Mouse (Mus musculus) regulatory T cell (primary cell): ENCODE data around the gene Clic3.

ENCODE experiments used
- in situ Hi-C: fragments of 300-600 bp; cut with MboI, MseI; formaldehyde crosslinking; loops from one replicate; pipeline ENCODE4 v1.15.1; 2025; ENCODE audit warnings: high pct_unique_total_duplicates

Gene Clic3

DNA sequence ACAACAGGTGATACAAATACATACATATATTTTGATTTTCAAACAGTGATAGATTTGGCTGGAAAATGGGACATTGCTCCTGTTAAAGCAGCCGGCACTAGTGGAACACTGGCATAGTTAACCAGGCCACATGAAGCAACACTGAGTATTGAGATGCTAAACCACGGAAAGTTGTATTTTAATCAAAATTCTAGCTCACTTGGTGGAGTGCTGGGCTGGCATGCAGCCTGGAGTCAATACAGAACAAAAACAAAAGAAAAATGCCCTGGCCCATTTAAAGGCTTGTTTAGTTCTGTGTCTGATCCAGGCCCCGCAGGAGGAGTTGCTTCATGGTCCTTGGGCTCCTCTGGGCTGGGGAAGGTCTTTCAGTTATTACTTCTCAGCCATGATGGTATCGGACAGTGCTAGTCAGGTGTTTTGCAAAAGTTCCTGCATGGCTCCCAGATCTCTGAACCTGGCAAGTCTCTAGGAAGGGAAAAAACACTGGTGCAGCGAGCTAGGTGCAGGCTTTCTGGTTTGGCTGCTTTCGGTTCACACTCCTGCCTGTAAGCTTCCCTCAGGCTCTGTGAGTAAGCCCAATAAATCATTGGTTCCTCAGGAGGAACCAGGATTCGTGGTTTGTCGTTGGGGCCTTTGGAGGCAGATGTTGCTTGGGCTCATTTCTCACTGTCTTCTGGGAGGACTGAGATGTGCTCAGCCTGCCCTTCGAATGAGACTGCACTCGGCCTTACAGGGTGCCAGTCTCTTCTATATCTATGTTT is 23.1 kb downstream of the Clic3 start:
- in situ Hi-C loops = no loop called here

DNA sequence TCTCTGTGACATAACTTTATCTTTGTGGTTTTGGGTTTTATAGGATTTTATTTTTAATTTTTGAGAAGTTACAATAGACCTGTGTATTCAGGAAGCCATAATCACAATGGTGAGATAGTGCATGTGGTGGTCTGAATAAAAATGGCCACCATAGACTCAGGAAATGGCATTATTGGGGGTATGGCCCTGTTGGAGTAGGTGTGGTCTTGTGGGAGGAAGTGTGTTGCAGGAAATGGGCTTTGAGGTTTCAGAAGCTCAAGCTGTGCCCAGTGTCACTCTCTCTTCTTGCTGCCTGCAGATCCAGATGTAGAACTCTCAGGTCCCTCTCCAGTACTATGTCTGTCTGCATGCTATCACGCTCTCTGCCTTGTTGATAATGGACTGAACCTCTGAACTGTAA is 23.9 kb downstream of the Clic3 start:
- in situ Hi-C loops = no loop called here

DNA sequence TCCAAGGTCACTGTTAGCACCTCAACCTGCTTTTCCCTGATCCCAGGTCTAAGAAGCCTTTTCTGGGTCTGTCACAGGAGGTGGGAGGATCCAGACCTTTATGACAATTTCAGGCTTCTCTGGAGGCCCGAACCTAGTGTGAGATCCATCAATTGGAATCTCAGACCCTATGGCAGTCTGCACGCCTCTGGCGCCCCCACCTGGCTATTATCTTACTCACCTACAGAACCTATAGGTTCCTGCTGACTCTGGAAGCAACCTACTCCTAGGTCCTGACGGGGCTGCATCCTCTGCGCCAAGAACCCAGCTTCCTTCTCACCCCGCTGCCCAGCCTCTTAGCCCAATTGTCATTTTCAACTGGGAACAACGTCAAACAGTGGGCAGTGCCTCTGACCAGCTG is 26.3 kb downstream of the Clic3 start:
- in situ Hi-C loops = no loop called here

DNA sequence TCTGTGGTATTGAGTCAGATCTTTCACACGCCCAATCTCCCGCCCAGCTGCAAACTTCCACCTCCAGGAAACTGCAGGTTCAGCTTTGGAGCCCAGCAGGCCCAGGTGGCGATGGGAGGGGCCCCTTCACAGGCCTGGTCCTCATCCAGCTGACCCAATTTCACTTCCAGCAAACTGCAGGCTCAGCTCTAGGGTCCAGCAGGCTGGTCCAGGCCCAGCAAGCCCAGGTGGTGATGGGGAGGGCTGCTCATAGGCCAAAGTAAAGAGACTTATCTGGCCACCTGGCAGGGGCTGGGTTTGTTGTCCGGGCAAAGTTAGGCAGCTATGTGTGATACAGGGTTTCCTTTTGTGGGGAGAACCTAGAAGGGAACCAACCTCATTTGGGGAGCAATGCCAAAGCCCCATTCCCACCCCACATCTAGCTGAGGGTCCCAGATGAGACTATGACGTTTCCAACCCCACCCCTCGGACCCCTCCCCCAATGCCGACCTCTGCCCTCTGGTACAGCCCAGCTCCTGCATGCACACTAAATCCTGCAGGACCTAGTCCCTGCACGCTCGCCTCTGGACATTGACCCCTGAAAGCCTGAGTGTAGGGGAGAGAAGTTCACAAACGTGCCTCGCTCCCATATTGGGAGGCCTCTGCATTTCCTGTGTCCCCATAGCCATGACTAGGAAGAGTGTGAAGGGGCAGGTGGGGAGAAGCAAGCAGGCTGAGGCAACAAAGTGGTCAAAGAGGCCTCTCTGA is 28.4 kb downstream of the Clic3 start:
- in situ Hi-C loops = no loop called here

DNA sequence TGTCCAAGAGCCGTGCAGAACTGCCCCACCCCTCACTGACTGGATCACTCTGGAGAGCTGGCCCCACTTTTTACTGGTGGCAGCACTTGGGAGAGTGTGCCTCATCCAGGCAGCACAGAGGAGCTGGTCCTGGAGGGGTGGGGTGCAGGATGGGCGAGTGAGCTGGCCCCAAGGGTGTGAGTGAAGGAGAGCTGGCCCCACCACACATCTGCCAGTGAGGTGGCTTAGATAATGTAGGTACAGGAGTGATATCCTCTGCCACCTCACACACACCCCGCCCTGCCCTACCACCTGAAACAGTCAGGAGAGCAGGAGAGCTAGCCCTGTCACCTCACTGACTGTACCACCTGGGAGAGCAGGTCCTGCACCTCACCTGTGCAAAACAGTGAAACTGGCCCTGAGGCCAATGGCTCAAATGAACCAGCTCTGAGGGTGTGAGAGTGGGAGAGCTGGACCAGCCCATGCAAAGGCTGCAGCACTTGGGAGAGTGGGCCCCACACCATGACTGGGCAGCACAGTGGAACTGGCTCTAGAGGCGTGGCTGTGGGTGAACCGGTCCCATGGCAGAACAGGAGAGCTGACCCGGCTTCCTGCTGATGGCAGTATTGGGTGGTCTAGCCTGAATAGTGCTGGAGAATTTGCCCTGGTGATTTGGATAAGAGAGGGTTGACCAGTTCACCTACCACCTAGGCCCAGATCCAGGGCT is 31.5 kb downstream of the Clic3 start:
- in situ Hi-C loops = no loop called here

DNA sequence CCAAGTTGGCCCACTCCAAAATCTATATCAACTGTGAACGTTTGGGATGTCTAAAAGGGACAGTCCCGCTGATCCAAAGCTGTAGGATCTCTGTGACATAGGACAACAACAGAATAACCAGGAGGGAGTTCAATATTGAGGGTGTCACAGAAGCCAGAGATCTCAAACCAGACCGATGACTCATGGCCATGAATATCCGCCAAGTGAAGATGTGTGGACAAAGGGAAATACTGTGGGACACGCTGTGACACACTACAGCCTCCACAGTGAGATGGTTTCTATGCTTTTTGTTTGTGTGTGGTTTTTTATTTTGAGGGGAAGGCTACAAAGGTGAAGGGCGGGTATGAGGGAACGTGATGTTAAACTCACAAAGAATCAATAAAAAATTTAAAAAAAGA is 32.0 kb downstream of the Clic3 start:
- in situ Hi-C loops = no loop called here

DNA sequence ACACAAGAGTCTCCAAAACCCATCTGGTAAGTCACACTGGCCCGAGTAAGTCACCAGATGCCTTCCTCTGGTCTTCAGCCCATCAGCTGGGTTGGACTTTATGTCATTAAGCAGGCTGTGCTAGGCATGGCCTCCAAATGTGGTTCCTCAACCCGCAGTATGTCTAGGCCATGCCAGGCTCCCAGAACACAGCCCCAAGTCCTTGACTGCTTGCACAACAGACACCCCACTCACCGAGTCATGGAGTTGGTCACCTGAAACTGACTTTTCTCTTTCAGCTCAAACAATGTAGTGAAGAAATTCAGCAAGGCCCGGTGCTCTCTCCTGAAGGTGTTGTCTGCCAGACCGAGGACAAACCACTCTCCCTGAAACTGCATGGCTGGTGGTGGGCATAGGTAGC is 36.4 kb downstream of the Clic3 start:
- in situ Hi-C loops = no loop called here

DNA sequence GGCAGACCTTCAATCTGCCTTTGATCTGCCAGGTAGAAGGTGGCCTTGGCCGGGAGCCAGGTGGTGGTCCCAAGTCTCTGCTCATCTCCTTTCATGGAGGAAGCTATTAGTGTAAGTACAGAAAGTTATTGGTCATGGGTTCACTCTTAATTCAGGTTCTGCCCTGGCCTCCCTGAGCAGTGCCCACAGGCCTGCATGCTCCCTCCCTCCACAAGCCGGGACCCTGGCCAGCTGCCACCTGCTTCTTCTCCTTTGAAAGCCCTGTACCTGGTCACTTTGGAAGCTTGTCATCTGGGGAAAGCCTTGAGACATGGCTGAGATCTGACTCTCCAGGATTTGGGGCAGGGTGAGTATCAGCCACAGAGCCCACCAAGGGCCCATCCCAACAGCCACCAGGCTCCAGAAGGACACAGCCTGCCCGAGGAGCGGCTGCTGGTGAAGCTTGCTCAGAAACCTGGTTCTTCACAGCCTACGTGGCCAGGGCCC is 36.9 kb downstream of the Clic3 start, which contains the start of gene Lcn12:
Gene Lcn12 (minus strand): TSS at position 436 of the 486 bp plus-strand sequence.
- in situ Hi-C loops = no loop called here

DNA sequence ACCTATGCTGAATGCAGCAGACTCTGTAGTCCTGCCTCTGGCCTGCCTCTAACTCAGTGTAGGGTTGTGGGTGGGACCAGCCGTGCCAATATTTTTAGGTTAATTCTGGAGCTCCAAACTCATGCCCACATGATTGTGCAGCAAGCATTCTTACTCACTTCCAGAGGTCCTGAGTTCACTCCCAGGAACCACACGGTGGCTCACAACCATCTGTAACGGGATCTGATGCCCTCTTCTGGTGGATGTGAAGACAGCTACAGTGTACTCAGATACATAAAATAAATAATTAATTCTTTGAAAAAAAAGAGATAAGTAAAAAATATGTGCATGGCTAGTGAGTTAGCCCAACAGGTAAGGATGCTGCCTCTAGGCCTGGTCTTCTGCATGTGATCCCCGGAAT is 39.8 kb downstream of the Clic3 start:
- in situ Hi-C loops = no loop called here

DNA sequence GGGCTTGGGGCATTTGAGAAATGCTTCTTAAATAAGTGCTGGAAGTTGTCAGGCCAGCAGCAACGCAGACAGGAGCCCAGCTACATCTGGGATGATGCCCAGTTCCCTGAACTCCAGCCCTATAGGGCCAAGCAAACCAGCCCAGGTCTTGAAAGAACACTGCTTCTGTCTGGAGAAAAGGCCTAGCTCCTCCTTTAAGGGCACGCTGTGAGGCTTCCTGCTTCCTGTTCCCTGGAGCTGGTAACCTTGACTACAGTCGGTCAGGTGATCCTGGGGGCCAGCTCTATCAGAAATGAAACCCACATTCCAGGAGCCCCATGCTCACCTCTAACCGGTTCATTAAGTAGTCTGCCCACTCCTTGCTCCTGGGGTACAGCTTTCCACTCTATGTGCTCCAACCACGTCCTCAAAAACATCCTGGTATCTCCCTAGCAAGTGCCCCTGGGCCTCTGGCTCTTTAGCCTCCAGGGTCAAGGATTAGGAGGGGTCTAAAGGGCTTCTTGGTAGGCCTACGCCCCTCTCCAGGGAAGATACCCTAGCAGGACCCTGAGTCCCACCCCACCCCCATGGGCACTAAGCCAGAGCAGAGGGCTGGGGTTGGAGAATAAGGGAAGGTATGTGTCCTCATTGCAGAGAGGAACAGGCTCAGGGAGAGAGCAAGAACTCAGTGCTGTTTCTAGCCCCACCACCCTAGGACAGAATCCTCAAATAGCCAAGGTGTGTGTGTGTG is 41.4 kb downstream of the Clic3 start:
- in situ Hi-C loops = no loop called here

DNA sequence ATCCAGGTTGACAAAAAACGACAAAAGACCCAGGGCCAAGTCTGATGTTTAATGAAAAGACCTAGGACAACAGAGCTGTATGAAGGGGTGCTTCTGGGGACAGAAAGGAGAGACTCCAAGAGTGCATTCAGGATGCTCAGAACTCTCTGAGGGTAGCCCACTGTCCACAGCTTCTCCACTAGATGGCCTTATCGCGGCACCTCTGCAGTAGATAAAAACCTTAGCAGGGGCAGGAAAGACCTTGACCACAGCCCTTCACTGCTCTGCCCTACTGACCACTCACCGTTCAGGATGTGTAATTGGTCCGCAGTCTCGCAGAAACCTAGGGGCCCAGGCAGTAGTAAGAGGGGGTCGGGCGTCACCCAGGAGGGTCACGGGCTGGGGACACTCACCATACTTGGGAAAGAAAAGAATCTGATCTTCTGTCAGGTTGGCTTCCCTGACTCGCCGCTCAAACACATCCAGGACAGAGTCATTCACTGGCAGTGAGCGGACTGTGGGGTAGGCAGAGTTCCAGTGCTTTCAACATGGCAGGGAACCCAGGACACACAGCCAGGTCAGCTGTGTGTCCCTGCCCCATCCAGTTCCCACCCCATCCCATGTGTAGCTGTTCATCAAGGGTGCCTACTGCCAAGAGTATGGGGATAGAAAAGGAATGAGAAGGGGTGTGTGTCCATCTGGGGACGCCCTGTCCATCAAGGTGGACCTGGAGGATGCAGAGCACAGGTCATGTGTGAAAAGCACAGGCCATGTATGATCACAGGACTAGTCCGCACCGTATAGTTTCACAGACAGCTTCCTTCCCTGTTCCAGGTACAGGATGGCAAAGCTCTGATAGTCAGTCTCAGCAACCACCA is 42.2 kb downstream of the Clic3 start:
- in situ Hi-C loops = no loop called here

DNA sequence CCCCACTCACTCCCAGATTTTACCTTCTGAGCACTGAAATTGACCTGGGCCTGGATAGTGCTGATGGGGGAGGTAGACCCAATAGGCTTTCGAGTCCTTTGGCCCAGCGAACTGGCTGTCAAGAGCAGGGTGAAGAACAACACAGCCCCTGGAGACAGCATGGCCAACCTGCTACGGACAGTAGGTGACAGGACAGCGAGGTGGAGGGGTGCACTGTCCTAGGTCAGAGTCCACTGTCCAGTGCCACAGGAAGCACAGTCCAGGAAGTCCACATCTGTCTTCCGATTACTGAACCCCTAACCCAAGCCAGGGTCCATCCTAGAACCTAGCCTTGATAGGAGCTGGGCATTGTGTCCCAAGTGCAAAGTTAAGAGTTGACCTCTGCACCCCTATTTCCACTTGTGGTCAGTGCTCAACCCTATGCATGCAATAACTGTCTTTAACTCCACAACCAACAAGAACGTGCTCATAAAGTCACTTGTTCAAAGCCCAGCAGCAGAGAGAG is 43.5 kb downstream of the Clic3 start:
- in situ Hi-C loops = no loop called here

DNA sequence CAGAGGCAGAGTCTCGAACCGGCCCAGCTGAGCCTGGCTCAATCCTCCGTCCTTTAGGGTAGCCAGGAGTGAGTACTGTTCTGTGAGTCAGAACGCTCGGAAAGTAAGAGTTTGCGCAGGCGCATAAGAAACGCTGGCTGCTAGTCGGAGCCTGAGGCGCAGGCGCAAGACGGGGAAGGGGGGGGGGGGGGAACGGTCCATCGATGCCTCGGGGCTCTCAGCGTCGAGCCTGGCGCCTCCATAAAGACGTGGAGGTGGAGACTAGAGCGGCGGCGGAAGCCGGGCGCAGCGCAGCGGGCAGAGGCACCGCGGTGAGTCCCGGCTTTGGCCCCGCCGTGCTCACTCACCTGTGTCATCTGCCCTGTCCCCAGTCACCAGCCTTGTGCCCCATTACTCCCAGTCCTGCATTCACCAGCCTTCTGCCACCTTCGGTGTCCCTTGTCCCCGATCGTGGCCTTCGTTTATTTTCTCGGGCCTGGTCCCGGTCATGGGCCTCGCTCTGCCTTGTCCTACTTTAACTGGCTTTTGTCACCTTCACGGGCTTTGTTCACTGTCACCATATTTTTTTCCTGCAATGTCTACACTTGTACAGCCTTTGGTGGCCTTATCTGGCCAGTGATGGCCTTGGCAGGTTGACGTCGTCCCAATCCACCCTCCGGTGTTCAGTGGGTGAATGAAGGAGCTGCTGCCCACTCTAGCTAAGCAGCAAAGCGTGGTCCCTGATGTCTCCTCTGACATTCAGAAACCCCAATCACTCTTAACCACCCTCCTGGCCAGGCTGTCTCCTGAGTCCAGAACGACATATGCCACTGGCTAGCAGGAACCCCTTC is 44.2 kb downstream of the Clic3 start, which contains the start of gene Fbxw5:
Gene Fbxw5 (plus strand): TSS at position 175 of the 830 bp plus-strand sequence.
- in situ Hi-C loops = no loop called here

DNA sequence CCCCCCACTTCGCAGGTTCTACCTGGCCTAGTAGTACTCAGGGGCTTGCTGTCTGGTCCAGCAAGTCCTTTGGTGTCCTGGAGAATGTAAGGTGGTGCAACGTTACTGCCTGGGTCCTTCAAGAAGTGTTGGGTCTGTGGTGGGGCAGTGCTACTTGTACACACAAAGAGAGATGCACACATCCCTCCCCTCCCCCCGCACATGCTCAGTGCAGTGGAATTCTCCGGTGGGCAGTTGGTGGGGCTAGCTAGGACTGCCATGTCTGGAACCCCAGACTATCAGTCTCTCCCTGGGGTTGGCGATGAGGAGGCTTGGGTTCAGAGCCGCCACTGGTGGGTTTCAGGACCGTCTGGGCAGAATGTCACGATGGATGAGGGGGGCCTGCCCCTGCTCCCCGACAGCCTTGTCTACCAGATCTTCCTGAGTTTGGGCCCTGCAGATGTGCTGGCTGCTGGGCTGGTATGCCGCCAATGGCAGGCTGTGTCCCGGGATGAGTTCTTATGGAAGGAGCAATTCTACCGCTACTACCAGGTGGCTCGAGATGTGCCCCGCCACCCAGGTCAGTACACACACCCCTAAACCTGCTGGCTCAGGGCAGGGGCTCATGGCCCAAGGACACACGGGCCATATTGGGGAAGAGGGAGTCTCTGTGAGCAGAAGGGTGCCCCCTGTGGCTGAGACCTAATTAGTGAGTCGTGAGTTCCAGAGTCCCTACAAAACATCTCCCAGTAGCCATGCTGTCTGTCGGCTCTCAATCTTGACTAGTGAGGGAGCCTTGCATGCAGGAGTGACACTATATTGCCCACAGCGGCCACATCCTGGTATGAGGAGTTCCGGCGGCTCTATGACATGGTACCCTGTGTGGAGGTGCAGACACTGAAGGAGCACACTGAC is 45.2 kb downstream of the Clic3 start, which contains the start of gene C8g:
Gene C8g (minus strand): TSS at position 127 of the 894 bp plus-strand sequence.
- in situ Hi-C loops = no loop called here

DNA sequence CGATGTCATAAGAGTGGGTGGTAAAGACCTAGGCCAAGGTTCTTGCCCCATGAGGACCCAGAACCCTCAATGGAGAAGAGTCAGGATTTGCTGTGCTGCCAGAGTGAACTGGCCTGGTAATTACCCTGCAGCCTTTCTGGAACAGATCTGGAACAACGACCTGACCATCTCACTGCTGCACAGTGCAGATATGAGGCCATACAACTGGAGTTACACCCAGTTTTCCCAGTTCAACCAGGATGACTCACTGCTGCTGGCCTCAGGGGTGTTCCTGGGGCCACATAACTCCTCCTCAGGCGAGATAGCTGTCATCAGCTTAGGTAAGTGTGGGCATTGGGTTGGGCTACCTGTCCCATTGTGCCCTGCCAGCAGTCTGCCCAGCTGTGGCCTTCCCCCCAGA is 46.1 kb downstream of the Clic3 start:
- in situ Hi-C loops = no loop called here

DNA sequence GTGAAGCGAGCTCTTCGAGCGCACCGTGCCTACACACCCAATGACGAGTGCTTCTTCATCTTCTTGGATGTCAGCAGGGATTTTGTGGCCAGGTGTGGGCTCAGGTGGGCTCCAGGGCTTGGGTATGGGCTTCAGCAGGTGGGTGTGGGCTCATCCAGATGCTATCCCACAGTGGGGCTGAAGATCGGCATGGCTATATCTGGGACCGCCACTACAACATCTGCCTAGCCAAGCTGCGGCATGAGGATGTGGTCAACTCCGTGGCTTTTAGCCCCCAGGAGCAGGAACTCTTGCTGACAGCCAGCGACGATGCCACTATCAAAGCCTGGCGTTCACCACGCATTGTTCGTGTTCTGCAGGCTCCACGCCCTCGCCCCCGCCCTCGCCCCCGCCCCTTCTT is 47.9 kb downstream of the Clic3 start:
- in situ Hi-C loops = no loop called here

DNA sequence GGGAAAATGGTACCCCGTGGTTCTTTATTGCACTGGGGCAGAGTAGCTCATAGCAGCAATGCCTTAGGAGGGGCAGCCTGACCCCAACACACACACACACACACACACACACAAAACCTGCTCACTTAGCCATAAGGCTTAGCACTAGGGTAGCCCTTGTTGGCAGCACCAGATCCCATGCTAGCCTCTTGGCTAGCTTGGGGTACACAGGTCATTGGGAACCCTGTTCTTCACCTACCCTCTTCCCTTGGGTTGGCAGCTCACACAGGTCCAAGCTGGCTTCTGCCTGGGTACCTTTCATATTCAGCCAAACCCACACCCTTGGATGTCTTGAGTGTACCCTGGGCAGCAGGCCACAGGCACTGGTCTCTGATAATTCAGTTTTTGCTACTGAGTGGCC is 48.4 kb downstream of the Clic3 start:
- in situ Hi-C loops = no loop called here

DNA sequence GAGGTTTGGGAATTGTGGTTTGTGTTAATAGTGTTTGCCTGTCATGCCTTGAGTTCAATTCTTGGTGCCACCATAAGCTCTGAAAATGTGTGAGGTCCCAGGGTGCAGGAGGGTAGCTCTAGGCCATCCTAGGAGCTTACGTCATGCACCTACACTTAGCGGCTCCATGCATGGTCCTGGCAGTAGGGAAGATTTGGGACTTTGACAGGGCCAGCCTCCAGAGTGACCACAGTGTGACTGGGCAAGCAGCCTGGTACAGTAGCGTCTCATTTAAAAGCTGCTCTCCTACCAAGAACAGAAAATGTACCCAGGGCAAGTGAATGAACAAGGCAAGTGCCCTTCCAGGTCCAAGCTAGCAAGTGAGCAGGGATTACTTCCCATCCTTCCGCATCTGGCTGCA is 49.2 kb downstream of the Clic3 start:
- in situ Hi-C loops = no loop called here
